Mouse (Mus musculus): Measurements from ENCODE around the gene Klf7. TPM values are rescaled to one million over a fixed set of nuclear protein-coding genes. Genes with fewer than 3 reads are reported as not detected.
A peak's percentile ranks its signal among the peaks of the same experiment; 100 is the strongest.

The Klf7 gene
- polyA plus RNA-seq, 1 experiment from 2014 or later: 25.6 TPM

GRCm38 (mm10) chr1:64021986-64022385 lies 100.1 kb downstream of the Klf7 start:
- no peaks in the 10 kb centered on the region for H3K9me3 ChIP-seq (ENCODE audit: control insufficient read depth, low read length)
- H3K4me1 ChIP-seq (replicated peaks; ENCODE audit: control insufficient read depth, insufficient read depth, low read length): peaks cover 13% of the 10 kb centered on the region
- no peak overlapping the region for H3K27ac ChIP-seq (ENCODE audit: low read length)
- 74% methylated on average over 3 of the region's 3 CpGs for WGBS
- no peak overlapping the region for H3K9ac ChIP-seq (ENCODE audit: low read length)
- no peak overlapping the region for H3K4me2 ChIP-seq (ENCODE audit: low read depth, low read length)
- no peak overlapping the region for H3K4me3 ChIP-seq (ENCODE audit: low read length)
- no peaks in the 10 kb centered on the region for H3K27me3 ChIP-seq (ENCODE audit: control insufficient read depth, insufficient read depth, low read depth, low read length)
- no peaks in the 10 kb centered on the region for H3K36me3 ChIP-seq (ENCODE audit: control insufficient read depth, insufficient read depth, low read length)
- ATAC-seq (ENCODE audit: low read depth): no peak

DNA sequence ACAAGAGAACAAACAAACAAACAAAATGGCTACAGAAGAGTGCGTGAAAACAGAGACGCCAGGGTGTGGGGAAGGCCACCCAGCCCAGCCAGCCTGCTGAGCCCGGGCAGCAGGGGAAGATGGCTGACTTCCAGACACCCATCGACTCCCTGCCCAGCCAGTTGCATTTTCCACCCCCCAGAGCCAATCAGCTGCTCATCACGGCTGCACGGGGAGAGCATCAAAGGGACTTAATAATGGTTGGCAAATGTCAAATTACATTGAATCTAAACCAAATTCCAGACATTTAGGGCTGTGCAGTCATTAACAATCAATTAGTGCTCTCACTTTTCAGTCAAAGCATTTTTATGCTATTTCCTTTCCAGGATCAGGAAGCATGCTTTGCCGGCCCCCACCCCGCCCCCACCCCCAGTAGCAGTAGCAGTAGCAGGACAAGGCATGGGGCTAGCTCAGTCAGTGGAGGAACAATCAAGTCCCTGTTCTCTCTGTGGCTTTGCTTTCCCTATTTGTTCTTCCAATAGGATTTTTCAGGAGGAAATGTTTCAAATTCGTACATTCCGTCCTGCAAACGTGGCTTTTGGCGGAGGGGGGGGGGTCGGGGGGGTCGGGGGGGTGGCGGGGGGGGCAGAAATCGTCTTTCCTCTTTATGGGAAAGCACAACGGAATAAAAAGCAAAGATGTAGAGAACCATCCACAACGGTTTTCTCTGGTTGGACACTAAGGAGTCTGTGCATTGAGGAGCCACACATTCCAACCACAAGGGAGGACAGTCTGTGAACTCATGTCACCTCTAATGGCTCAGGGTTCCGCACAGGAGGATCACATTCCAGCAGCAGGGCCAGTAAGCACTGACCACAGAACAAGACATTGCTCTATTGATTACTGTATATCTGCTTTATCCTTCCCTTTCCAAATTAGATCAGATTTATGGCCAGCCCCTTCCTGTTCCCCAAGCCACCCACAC lies 101.1 kb downstream of the Klf7 start:
- peak overlapping the region; percentile 24 for H3K9ac ChIP-seq (ENCODE audit: low read length)
- H3K4me2 ChIP-seq (ENCODE audit: low read depth, low read length): peak overlapping the region; percentile 47
- ATAC-seq (ENCODE audit: low read depth): peak; percentile 60
- H3K4me1 ChIP-seq (replicated peaks; ENCODE audit: control insufficient read depth, insufficient read depth, low read length): peaks cover 13% of the 10 kb centered on the region
- peak overlapping the region; percentile 17; the same call in 1 of the 2 replicates for H3K4me3 ChIP-seq (ENCODE audit: low read length)
- H3K27me3 ChIP-seq (ENCODE audit: control insufficient read depth, insufficient read depth, low read depth, low read length): no peaks in the 10 kb centered on the region
- no peaks in the 10 kb centered on the region for H3K36me3 ChIP-seq (ENCODE audit: control insufficient read depth, insufficient read depth, low read length)
- 20% methylated on average over 19 of the region's 19 CpGs for WGBS
- H3K27ac ChIP-seq (ENCODE audit: low read length): 0 out of 2 replicates have a peak overlapping the region, but pooled peaks have one; percentile 5
- H3K9me3 ChIP-seq (ENCODE audit: control insufficient read depth, low read length): no peaks in the 10 kb centered on the region

DNA sequence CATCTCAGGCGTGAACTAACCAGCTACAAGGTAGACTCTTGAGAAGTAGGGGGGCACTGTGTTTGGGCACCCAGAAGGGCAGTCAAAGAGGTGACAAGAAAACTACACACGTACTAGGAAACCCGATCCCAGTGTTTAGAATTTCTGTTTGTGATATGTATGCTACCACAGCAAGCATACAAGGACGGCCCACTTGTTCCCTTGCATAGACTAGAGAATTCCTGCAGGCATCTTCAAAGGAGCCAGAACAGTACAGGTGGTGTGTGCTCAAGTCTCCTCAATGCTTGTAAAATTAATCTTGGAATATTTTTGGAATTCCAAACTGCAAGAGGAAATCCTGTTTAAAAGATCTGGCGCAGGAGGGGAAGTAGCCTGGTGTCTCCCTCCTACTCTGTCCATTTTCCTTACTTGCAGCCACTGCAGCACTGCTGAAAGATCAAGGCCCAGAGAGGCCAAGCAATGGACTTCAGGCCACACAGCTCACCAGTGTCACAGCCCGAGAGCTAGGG lies 102.9 kb downstream of the Klf7 start:
- Histone ChIP-seq H3K27ac (ENCODE audit: low read length) (peak overlapping the region; percentile 15; the same call in 1 of the 2 replicates), H3K4me1 (replicated peaks; ENCODE audit: control insufficient read depth, insufficient read depth, low read length) (peaks cover 13% of the 10 kb centered on the region), H3K9ac (ENCODE audit: low read length) (no peak overlapping the region), H3K27me3 (ENCODE audit: control insufficient read depth, insufficient read depth, low read depth, low read length) (no peaks in the 10 kb centered on the region), H3K4me2 (ENCODE audit: low read depth, low read length) (peak overlapping the region; percentile 32), H3K4me3 (ENCODE audit: low read length) (no peak overlapping the region), H3K9me3 (ENCODE audit: control insufficient read depth, low read length) (no peaks in the 10 kb centered on the region; the same call in 1 of the 2 replicates), H3K36me3 (ENCODE audit: control insufficient read depth, insufficient read depth, low read length) (no peaks in the 10 kb centered on the region)
- WGBS: 38% methylated on average over 6 of the region's 6 CpGs
- ATAC-seq (ENCODE audit: low read depth): peak; percentile 49

DNA sequence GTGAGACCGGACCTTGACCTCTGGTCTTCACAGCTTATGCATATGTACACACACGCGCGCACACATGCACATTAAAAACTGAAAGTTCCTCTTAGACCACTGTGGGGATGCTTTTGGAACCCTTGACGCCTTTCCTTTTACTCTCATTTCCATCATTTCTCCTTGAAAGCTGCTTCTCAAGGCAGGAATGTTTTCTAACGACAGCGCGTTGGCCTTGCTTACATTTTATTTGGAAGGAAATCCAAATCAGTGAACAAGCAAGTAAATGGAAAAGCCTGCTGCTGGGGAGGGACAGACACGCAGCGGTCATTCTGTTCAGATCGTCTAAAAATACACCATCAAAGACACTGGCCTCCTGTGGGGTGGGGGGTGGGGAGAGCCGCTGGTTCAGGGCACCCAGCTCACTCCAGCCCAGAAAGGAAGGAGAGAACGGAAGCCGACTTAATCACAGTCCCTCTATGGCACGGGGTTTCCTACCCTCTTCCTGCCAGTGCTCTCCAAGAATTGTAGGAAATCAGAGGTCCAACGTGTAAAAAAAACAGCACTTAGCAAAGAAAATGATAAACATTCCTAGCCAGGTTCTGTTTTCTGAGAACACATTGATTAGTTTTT lies 103.5 kb downstream of the Klf7 start:
- Histone ChIP-seq H3K36me3 (ENCODE audit: control insufficient read depth, insufficient read depth, low read length) (no peaks in the 10 kb centered on the region), H3K9me3 (ENCODE audit: control insufficient read depth, low read length) (no peaks in the 10 kb centered on the region; the same call in 1 of the 2 replicates), H3K27me3 (ENCODE audit: control insufficient read depth, insufficient read depth, low read depth, low read length) (no peaks in the 10 kb centered on the region), H3K27ac (ENCODE audit: low read length) (peak overlapping the region; percentile 62), H3K9ac (ENCODE audit: low read length) (0 out of 2 replicates have a peak overlapping the region, but pooled peaks have one; percentile 5), H3K4me3 (ENCODE audit: low read length) (no peak overlapping the region), H3K4me2 (ENCODE audit: low read depth, low read length) (peak overlapping the region; percentile 32), H3K4me1 (replicated peaks; ENCODE audit: control insufficient read depth, insufficient read depth, low read length) (peaks cover 13% of the 10 kb centered on the region)
- ATAC-seq (ENCODE audit: low read depth): peak; percentile 81
- WGBS: 29% methylated on average over 16 of the region's 16 CpGs

DNA sequence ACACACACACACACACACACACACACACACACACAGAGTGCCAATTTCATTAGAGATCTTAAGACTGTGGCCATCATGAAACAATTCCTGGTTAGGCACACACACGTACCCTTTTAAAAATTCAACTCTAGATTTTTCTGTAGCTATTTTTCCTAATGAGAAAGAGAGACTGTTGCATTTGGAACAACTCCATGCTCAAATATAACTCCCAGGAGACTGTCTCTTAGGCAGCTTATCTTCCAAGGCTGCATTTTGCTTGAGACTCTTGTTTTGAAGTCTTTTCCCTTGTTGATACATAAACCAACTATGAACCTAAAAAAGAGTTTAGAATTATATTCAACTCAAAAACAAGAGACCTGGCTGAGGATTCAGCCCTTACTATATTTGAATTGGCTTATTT lies 108.0 kb downstream of the Klf7 start:
- Histone ChIP-seq H3K4me1 (replicated peaks; ENCODE audit: control insufficient read depth, insufficient read depth, low read length) (peaks cover 6% of the 10 kb centered on the region; the same call in 1 of the 2 replicates), H3K27ac (ENCODE audit: low read length) (no peak overlapping the region), H3K4me3 (ENCODE audit: low read length) (no peak overlapping the region), H3K9me3 (ENCODE audit: control insufficient read depth, low read length) (no peaks in the 10 kb centered on the region; the same call in 1 of the 2 replicates), H3K9ac (ENCODE audit: low read length) (no peak overlapping the region), H3K36me3 (ENCODE audit: control insufficient read depth, insufficient read depth, low read length) (no peaks in the 10 kb centered on the region), H3K27me3 (ENCODE audit: control insufficient read depth, insufficient read depth, low read depth, low read length) (no peaks in the 10 kb centered on the region), H3K4me2 (ENCODE audit: low read depth, low read length) (no peak overlapping the region)
- WGBS: 75% methylated on average over 1 of the region's 1 CpGs
- no peak for ATAC-seq (ENCODE audit: low read depth)

DNA sequence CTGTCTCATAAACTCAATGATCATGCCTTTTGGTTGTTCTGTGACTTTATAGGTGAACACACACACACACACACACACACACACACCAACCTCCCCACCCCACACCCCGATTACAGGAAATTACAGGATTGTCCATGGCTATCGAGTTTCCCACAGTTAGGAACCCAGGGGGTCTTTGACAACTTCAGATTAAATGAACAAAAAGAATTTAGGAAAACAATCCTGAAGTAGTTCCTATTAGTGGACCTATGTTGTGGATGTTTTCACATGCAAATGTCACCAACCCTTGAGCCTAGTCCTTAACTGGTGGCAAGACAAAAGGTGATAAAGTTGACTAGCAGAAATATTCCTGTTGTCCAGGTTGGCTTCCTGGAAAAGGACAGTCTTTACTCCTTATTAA lies 113.1 kb downstream of the Klf7 start:
- H3K9ac ChIP-seq (ENCODE audit: low read length): no peak overlapping the region
- H3K4me1 ChIP-seq (replicated peaks; ENCODE audit: control insufficient read depth, insufficient read depth, low read length): no peaks in the 10 kb centered on the region
- no peak for ATAC-seq (ENCODE audit: low read depth)
- no peak overlapping the region for H3K4me2 ChIP-seq (ENCODE audit: low read depth, low read length)
- no peak overlapping the region for H3K4me3 ChIP-seq (ENCODE audit: low read length)
- H3K36me3 ChIP-seq (ENCODE audit: control insufficient read depth, insufficient read depth, low read length): no peaks in the 10 kb centered on the region
- no peaks in the 10 kb centered on the region for H3K9me3 ChIP-seq (ENCODE audit: control insufficient read depth, low read length)
- no peak overlapping the region for H3K27ac ChIP-seq (ENCODE audit: low read length)
- 58% methylated on average over 2 of the region's 2 CpGs for WGBS
- no peaks in the 10 kb centered on the region for H3K27me3 ChIP-seq (ENCODE audit: control insufficient read depth, insufficient read depth, low read depth, low read length)

GRCm38 (mm10) chr1:64008031-64008430 lies 114.1 kb downstream of the Klf7 start:
- no peaks in the 10 kb centered on the region for H3K27me3 ChIP-seq (ENCODE audit: control insufficient read depth, insufficient read depth, low read depth, low read length)
- no peak overlapping the region for H3K9ac ChIP-seq (ENCODE audit: low read length)
- ATAC-seq (ENCODE audit: low read depth): no peak
- H3K36me3 ChIP-seq (ENCODE audit: control insufficient read depth, insufficient read depth, low read length): no peaks in the 10 kb centered on the region
- no peaks in the 10 kb centered on the region for H3K4me1 ChIP-seq (replicated peaks; ENCODE audit: control insufficient read depth, insufficient read depth, low read length)
- no peak overlapping the region for H3K4me2 ChIP-seq (ENCODE audit: low read depth, low read length)
- H3K9me3 ChIP-seq (ENCODE audit: control insufficient read depth, low read length): no peaks in the 10 kb centered on the region
- H3K27ac ChIP-seq (ENCODE audit: low read length): no peak overlapping the region
- no peak overlapping the region for H3K4me3 ChIP-seq (ENCODE audit: low read length)

GRCm38 (mm10) chr1:64005194-64005593 lies 116.9 kb downstream of the Klf7 start:
- H3K4me2 ChIP-seq (ENCODE audit: low read depth, low read length): no peak overlapping the region
- no peaks in the 10 kb centered on the region for H3K27me3 ChIP-seq (ENCODE audit: control insufficient read depth, insufficient read depth, low read depth, low read length)
- H3K27ac ChIP-seq (ENCODE audit: low read length): no peak overlapping the region
- H3K4me3 ChIP-seq (ENCODE audit: low read length): no peak overlapping the region
- H3K9me3 ChIP-seq (ENCODE audit: control insufficient read depth, low read length): no peaks in the 10 kb centered on the region
- WGBS: 64% methylated on average over 2 of the region's 2 CpGs
- H3K9ac ChIP-seq (ENCODE audit: low read length): no peak overlapping the region
- ATAC-seq (ENCODE audit: low read depth): no peak
- no peaks in the 10 kb centered on the region for H3K36me3 ChIP-seq (ENCODE audit: control insufficient read depth, insufficient read depth, low read length)
- H3K4me1 ChIP-seq (replicated peaks; ENCODE audit: control insufficient read depth, insufficient read depth, low read length): no peaks in the 10 kb centered on the region
